Mouse (Mus musculus): Measurements from ENCODE around the gene Cox19.
A peak's percentile ranks its signal among the peaks of the same experiment; 100 is the strongest.
"Not testable (repeated sequence)": the region's sequence is repeated elsewhere in the genome, so short reads cannot be mapped to it uniquely, and the experiment has no call there.

The Cox19 gene

DNA sequence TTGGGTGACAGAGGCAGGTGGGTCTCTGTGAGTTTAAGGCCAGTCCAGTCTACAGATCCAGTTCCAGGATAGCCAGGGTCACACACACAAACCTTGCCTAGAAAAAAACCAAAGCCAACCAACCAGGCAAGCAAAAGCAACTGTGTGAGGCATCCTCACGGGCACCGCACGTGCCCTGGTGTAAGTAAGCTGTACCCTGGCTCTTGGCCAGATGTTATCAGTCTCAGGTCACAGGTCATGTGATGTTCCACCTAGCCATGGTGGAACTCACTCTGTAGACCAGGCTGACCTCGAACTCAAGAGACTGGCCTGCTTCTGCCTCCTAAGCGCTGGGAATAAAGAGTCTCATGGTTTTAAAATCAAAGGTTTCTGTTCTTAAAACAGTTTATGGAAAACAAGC, 8.0 kb upstream of the Cox19 start:
- DNase-seq: no peak

DNA sequence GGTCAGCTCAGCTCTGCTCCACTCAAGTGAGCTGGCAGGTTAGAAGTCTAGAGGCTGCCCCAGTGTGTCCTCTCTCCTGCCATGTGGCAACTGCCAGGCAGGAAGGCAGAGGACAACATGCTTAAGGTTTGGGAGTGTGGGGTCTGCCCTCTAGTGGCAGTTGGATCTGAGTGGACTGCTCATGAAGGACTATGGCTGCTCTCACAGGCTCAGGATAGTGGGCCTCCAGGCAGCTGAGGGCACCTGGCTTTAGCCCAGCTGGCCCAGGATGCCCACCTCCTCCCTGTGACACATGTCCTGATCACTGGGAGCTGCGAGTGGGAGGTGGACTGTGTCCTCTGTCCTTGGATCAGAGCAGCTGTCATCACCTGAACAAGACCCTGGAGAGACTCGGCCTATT, 7.4 kb upstream of the Cox19 start:
- DNase-seq: no peak

DNA sequence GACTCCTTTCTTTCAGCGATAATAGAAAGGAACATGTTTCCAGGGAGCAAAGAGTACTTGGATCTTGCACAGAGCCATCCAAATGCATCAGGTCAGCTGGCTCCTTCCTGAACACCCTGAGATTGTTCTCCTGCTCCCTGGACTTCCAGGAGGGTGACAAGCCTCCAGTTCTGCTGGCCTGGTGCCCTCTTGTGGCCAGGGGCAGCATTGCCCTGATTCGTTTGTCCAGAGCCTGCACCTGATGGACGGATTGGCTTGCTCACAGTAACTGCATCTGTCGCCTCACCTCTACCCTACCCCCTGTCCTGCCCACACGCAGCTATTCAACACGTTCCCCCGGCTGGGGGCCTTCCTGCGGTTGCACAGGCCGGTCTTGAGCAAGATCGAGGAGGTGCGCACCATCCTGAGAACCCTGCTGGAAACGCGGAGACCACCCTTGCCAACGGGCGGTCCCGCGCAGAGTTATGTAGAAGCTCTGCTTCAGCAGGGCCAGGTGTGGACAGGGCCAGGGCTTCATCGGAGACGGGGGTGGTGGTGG, 4.1 kb upstream of the Cox19 start:
- DNase-seq: peak; percentile 82

DNA sequence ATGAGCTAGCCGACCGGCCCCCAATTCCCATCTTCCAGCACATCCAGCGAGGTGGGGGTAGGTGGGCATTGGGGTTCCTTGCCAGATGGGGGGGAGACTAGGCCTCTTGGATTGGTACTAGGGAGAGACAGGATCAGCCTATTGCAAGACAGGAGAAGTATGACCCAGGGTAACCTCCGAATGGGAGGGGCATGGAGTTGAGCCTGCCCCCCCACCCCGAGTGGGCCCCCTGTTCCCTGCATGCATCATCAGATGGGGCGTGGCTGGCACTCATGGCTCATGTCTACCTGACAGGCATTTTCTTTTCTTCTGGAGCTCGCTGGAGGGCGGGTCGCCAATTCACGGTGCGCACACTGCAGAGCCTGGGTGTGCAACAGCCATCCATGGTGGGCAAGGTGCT, 2.7 kb upstream of the Cox19 start:
- no peak for DNase-seq

DNA sequence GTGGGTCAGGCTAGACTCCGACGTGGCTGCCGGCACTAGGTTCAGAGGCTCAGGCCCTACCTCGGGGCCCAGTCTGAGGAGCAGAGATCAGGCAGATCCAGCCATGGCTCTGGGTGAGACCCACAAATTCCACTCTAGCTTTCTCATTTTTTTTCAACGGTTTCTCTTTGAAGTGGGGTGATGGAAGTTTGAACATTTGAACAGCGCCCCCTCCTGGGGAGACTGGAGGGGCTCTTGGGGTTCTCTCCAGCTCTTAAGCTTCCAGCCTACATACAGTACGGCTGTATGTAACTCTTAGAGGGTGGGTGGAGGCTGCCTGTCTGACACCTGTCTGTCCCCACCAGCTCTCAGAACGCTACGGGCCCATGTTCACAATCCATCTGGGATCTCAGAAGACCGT, 2.3 kb upstream of the Cox19 start:
- no peak for DNase-seq

DNA sequence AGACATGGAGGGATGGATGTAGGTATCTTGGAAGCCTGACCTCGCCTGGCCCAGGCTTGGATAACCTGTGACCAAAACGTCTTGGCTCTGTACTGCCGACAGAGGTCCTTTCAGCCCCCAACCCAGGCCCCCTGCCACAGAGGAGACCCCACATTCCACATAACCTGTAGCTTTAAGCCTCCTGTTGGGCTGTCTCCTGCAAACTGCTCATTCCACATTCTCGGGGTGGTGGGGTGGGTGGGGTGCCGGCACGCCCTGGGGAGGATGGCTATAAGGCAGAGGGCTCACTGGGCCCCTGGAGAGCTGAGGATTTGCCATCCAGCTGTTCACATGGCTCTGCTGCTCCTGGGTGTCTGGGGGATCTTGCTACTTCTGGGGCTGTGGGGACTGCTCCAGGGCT, 1.1 kb upstream of the Cox19 start, which contains the start of gene Cyp2w1:
Gene Cyp2w1 (plus strand): TSS at position 301 of the 400 bp plus-strand sequence.
- no peak for DNase-seq

DNA sequence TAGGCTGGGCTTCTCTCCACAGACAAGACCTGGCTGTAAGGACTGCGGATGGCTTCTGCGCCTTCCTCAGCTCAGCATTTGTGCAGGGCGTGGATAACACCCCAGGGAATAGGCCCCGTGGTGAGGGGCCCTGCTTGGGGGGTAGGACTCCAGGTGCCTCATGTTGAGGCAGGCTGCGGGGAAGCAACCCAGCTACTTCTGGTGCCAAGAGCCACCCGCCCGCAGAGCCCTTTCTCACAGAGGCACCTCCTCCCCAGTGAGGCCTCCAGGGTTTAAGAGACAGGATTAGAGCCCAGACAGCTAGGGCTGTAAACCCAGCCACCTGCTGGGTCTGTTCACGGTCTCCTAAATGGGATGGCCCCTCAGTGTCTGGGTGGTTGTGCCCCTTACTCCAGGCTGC, 410 bp upstream of the Cox19 start:
- DNase-seq: no peak

DNA sequence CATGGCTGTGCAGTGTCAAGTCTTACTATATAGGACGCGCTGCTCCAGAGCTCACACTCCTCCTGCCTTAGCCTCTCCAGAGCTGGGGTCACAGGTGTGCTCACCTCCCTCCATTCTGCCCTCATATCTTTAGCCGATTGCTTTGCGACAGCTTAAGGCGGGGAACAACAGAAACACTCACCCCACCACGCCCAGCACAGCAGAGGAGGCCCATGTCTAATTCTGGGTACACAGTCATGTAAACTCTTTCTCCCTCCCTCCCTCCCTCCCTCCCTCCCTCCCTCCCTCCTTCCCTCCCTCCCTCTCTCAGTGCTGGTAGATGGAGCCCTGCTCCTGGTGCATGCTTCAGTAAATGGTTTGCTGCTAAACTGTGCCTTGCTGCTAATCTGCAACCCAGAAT, 1.5 kb downstream of the Cox19 start:
- no peak for DNase-seq

DNA sequence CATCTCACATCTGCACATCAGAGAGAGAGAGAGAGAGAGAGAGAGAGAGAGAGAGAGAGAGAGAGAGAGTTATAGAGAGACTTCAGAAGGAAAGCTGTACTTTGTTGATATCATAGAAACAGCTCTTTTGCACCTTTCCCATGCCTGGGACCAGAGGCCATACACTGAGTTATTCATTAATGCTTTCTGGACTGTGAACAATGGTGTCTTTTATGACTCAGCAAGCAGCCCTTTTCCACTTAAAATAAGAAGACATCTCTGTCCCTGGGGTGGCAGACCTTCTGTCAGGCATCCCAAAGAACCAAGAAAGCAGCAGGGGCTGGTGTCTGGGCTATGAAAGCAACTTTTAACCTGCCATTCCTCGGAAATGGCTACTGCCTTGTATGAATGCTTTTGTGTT, 4.0 kb downstream of the Cox19 start:
- DNase-seq: no peak

DNA sequence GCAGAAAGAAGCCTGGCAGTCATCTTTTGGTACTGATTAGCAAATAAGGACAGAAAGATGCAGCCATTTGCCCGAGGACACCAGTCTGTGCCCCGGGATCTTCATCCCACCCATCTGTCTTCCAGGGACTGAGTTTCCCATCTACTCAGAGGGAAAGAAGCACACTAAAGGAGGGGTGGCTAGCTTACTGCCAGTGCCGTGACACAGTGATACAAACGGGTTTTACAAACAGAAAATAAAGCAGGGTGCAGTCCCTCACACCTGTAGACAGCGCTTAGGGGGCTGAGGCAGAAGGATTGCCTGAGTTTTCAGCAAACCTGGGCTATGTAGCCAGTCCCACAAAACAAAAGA, 5.9 kb downstream of the Cox19 start:
- no peak for DNase-seq

DNA sequence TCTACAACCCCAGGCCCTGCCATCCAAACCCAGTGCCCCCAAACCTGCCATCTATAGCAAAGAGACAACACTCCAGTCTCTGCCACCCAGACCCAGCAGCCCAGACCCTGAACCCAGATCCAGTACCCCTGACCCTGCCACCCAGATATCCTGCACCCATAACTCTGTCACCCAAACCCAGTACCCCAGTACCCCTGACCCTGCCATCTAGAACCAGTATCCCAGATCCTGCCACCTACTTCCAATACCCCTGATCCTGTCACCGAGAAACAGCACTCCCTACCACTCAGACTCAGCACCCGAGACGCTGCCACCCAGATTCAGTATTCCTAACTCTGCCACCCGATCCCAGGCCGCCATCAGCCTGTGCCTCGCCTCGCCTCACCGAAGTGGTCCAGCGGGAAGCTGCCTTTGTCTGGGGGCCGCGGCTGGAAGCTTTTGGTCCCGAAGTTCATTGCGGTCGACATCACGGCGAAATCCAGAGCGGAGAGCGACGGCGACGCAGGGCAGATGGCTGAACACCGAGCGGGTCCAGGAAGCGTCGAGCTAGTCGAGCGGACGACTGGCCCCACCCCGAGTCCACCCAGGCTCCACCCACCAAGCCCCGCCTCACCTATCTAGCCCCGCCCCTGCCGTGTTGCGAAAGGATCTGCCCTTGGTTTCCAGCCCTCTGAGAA, 6.4 kb downstream of the Cox19 start:
- DNase-seq: peak; percentile 90

DNA sequence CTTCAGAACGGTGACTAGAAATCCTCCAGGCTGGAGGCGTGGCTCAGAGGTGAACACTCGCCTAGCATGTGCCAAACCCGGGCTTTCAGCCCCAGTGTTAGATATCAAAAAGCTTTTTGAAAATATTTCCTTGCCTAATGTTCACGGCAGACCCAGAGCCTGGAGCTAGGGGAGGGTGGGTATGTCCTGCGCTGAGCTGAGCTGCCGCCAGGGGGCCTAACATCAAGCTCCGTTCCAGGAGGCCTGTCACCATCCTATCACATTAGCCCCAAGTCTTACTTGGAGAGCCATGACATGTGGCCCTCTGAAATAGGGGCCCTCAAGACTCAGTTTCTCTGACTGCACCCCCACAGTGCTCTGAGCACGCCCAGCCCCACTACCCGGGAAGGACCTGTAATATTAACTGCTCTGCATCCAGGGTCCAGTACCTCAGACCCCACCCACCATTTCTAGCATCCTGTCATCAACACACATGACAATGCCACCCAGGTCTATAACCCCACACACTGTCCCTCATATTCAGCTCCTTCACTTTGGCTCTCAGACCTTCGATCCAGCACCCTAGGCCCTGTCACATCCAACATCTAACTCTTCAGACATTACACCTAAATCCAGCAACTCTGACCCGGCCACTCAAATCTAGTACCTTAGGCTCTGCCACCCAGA, 7.1 kb downstream of the Cox19 start:
- DNase-seq: peak; percentile 70

DNA sequence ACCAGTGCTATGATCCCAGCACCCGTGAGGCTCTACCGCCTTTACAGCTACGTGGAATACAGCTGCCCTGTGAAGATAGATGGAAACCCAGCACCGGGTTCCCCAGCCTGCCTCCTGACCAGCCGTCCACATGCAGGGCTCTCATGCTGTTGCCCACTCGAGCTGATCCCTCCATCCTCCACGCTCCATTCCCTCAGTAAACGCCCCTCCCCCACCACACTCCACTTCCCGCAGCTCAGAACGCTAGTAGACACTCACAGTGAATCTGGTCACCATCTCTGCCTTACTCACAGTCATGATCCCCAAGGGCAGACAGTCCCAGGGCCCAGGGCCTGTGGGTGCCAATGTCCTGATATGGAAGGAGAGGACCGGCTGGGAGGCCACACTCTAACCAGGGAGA, 12.3 kb downstream of the Cox19 start:
- no peak for DNase-seq

DNA sequence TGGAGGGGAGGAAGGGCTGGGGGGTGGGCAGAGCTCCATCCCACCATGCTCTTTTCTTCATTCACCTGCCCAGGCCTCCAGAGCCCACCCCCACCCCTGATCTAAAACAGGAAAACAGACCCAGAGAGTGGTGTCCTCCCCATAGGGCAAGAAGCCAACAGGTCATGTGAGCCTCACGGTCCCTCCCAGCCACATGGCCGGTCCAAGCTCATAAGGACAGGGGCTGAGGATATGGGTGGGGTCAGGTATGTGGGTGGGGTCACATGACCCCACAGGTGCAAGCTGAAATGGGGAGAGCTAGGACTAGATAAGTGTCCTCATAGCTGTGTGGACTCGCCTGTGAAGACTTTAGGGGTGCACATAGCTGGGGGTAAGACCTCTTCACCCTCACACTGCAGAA, 12.8 kb downstream of the Cox19 start:
- DNase-seq: peak; percentile 45

DNA sequence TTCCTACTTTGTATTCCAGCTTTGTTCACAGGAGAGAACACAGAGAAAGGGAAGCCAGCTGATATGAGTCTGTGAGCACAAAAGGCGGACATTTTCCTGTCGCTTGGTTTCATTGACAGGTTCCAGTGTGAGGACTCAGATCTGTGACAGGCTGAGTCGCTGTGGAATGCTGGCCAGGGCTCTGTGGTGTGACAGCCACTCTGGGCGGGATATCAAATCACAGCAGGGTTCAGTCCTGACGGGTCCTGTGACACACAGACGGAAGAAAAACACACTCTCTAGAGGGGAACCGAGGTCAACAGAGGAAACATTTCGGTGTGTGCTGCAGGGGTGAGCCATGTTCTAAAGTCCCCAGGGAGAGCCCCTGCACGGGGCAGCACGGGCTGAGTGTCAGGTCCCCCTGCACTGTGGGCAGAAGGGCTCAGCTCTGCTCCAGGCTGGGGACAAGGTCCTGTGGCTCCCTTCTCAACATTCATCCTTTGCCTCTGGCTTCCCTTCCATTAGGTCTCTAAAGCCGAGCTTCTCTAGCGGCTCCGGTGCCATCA, 13.3 kb downstream of the Cox19 start:
- peak; percentile 81 for DNase-seq

DNA sequence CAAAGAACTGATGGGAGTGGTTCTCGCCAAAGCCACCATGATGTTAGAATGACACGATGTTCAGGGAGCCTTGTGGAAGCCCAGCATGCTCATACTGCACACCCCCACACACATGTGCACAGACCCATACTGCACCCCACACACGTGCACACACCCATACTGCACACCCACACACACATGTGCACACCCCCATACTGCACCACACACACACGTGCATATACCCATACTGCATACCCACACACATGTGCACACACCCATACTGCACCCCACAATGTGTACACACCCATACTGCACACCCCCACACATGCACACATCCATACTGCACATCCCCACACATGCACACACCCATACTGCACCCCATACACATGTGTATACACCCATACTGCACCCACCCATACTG, 15.6 kb downstream of the Cox19 start:
- DNase-seq: no peak

DNA sequence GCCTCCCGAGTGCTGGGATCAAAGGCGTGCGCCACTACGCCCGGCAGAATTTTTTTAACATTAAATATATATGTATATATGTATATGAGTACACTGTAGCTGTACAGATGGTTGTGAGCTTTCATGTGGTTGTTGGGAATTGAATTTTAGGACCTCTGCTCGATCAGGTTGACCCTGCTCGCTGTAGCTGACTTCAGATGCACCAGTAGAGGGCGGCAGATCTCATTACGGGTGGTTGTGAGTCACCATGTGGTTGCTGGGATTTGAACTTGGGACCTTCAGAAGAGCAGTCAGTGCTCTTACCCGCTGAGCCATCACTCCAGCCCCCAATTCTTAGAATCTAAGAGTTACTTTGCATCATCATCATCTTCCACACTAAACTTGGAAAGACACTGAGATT, 16.8 kb downstream of the Cox19 start:
- not testable (repeated sequence) for DNase-seq

DNA sequence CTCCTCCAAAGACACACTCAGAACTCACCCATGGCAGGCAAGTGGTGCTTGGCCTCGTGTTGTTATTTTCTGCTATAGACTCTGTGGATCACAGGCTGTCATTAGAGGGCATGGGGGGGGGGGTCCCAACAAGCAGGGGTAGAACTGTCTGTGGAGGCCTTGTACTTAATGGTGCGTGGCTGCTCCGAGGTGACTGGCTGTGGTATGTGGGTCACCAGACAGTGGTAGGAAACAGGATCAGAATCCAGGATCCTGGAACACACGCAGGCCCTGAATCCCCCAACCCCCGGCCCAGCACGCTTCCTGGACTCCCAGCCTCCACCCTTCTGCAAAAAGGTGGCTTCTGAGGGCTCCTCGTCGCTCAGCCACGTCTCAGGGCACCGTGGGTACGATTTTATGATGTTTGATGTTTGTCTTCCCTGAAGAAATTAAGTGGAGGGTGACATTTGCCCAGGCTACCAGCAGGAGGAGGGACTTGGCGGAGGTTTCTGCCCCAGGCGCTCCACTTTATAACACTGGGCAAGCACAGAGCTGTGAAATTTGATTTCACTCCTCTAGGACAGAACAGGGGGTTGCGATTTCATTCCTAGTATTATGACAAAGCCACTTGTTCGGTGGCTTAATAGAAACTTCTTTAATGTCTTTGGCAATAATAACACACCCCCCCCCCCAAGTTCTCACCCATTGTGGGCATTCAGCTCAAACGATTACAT, 17.8 kb downstream of the Cox19 start:
- no peak for DNase-seq

DNA sequence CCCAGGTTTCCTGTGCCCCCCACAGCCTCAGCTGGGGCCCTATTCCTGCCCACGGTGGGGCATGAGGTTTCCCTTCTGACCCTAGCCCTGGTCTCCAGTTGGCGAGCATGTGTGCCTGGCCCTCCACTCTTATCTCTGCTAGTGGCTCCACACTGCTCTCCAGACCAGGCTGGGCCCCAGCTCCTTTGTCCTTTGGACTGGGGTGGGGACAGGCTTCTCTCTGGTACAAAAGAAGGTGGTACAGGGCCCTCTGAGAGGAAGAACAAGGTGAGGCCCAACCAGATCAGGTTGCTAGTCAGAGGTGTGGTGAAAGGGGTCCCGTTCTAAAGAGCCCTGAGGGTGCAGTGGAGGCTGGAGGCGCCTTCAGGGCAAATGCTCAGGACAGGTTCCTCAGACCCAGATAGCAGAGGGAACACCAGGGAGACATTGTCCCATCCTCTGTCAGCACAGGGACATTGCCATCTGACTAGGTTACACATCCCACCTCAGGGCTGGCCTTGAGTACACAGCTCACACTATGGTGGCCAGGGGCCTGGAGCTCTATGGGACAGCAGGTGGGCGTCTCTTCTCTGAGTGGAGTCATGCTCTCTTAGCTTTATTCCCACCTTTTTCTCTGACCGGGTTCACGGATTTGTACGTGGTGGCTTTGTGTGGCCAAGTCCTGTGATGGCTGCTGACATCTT, 18.5 kb downstream of the Cox19 start:
- no peak for DNase-seq

DNA sequence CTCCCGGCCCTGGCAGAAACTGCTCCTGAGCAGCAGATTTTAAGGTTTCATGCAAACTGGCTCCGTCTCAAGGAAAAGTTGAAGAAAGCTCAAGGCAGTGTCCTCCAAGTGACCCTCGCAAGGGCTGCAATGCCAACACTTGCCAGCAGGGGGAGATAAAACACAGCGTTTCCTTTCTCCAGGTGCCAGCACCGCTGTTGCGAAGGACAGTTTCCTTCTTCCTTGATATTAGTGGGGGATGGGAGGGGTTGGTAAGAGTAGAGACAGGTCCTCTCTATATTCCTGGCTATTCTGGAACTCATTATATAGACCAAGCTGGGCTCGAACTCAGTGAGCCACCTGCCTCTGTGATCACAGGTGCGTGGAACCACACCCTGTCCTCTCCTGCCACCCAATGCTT, 19.5 kb downstream of the Cox19 start:
- peak; percentile 78 for DNase-seq

DNA sequence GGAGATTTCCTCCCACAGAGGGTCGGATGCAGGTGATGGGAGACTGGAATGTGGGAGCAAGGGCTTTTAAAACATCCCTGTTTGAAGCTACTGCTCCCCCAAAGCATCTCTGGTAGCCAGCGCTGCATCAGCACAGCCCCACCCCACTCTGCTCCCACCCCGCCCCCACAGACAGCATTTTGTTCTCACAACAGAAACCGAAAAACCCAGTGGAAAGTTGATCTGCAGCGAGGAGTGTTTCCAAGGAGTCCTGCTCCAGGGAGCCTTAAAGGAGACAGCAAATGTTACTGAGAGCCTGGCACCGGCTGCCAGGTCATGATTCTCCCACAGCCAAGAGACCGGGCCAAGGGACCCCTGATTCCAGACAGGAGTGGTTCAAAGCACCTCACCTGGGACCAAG, 20.5 kb downstream of the Cox19 start:
- no peak for DNase-seq

DNA sequence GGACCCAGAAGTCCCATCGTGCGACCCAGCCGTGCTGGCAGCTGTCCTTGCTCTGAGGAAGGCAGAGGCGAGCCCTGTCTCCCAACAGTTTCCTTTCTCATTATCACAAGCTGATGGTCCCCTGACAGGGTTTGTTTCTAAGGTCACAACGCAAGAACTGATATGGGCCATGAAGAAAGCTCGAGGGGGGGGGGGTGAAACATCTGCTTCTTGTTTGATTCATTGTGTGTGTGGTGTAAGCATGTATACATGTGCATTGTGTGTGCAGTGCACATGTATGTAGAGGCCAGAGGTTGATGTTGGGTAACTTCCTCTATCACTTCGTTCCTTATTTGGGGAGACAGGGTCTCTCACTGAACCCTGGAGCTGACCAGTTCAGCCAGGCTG, 23.6 kb downstream of the Cox19 start:
- no peak for DNase-seq

DNA sequence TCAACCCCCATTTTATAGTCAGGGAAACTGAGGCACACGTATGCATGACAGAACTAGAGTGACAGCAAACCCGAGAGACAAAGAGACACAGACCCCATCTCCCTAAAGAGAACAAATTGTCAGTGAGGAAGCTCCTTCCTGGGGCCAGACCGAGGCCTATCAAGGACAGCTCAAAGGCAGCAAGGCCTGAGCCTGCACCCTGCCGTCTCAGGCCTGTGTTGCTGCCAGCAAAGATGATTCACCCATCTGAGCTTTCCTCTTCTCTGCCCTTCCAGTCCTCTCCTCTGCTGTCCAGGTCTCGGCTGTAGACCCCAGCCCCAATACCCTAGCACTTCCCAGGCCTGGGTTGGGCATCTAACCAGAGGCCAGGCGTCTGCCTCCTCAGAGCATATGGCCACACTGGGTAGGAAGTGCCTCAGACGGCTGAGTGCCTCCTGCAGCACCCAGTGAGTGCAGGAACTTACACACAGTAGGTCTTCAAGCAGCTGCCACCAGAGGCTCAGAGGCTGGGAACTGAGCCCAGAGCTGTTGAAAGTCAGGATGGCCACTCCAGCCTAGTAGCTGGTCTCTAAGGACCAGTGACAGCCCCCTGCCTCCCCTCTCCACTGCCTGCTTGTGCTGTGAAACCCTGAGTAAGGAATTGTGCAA, 24.1 kb downstream of the Cox19 start:
- DNase-seq: no peak
